Mouse (Mus musculus) neural tube, embryonic 12.5 days (tissue): Measurements from ENCODE around the gene Htr1d. TPM values are rescaled to one million over a fixed set of nuclear protein-coding genes. Genes with fewer than 3 reads are reported as not detected.
A peak's percentile ranks its signal among the peaks of the same experiment; 100 is the strongest.

ENCODE experiments used
- ATAC-seq: fragments of 200-750 bp; cut with Nextera tagmentation; 2 replicates; pipeline ENCODE4 v1.8.0; 2017; ENCODE audit warnings: low read depth, mild to moderate bottlenecking, moderate TSS enrichment, moderate library complexity; ENCODE audit not compliant: low FRiP score
- H3K27ac ChIP-seq: fragments of 300-500 bp; sonication (generic); 2 replicates; pipeline ENCODE4 v1.5.1; 2016
- H3K27me3 ChIP-seq: fragments of 300-500 bp; sonication (generic); replicated peaks from 2 replicates; pipeline ENCODE4 v1.6.1; 2016; ENCODE audit warnings: mild to moderate bottlenecking
- H3K36me3 ChIP-seq: fragments of 300-500 bp; sonication (generic); 2 replicates; pipeline ENCODE4 v1.6.1; 2016; ENCODE audit warnings: mild to moderate bottlenecking
- H3K4me1 ChIP-seq: fragments of 300-500 bp; sonication (generic); 2 replicates; pipeline ENCODE4 v1.6.1; 2016
- H3K4me2 ChIP-seq: fragments of 300-500 bp; sonication (generic); replicated peaks from 2 replicates; pipeline ENCODE4 v1.6.1; 2016; ENCODE audit warnings: mild to moderate bottlenecking
- H3K4me3 ChIP-seq: fragments of 300-500 bp; sonication (generic); 2 replicates; pipeline ENCODE4 v1.5.1; 2016
- H3K9ac ChIP-seq: fragments of 300-500 bp; sonication (generic); 2 replicates; pipeline ENCODE4 v1.6.1; 2016; ENCODE audit warnings: mild to moderate bottlenecking
- H3K9me3 ChIP-seq: fragments of 300-500 bp; sonication (generic); 2 replicates; pipeline ENCODE4 v1.6.1; 2016; ENCODE audit warnings: mild to moderate bottlenecking
- WGBS: fragments of 180-500 bp; shearing (Covaris S2); methylation state at CpG from one replicate; pipeline ENCODE4 v1.1.7; 2016; 5-methylcytosine and 5-hydroxymethylcytosine counted together
- polyA plus RNA-seq: library from polyadenylated mRNA; unstranded; fragments of >200 nt; fragmentation: Nextera tagmentation; extraction: Ambion mirVana; gene quantifications from 2 replicates; pipeline ENCODE4 v1.2.1, GENCODE M21; 2016

Gene Htr1d
- polyA plus RNA-seq, 1 experiment from 2014 or later = 0.58 TPM

DNA sequence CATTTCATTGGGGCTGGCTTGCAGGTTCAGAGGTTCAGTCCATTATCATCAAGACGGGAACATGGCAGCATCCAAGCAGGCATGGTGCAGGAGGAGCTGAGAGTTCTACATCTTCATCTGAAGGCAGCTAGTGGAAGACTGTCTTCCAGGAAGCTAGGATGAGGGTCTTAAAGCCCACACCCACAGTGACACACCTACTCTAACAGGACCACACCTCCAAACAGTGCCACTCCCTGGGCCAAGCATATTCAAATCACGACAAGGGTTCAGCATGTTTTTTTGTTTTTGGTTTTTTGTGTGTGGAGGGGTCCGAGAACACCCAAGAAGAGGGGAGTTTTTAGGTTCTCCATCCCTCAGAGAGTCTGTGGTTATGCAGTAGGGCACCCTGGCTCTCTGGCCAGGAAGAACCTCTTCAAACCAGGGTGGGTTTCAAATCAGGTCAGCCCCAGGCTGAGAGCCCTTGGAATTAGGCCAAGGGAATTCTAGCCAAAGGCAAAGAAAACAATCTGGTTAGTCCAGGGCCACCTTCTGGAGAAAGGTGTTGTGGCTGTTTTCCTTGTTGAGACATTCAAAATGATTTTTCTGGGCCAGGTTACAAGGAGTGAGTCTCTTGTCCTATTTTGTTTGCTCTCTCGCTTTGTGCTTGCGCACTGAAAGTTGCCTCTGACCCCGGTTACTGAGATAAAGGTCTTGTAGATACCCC, 33.3 kb downstream of the Htr1d start:
- ATAC-seq = no peak
- WGBS = 93% methylated on average over 6 of the region's 6 CpGs
- Histone ChIP-seq H3K9ac (no peak overlapping the region), H3K36me3 (no peaks in the 10 kb centered on the region), H3K4me2 (no peak overlapping the region), H3K4me1 (peaks cover 6% of the 10 kb centered on the region; the same call in 1 of the 2 replicates), H3K4me3 (no peak overlapping the region), H3K27ac (no peak overlapping the region), H3K9me3 (no peaks in the 10 kb centered on the region), H3K27me3 (peaks cover 4% of the 10 kb centered on the region; the same call in 1 of the 2 replicates)

DNA sequence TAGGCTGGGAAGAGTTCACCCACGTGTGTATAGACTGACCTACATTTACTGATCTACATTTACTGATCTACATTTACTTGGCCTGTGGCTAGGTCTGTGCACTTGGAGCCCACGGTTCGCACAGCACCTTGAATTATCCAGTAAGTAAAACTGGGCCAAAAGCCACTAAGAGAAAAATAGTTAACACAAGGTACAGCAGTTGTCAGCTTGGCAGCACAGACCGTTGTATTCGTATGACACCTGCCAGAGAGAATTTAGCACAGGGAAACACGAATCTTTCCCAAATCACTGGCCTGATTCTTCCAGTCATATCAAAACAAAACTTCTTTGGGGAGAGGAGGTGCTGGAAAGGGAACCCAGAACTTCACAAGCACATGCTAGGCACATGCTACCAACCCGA, 35.0 kb downstream of the Htr1d start:
- Histone ChIP-seq H3K9ac (no peak overlapping the region), H3K36me3 (no peaks in the 10 kb centered on the region), H3K27ac (no peak overlapping the region), H3K4me2 (no peak overlapping the region), H3K4me3 (no peak overlapping the region), H3K9me3 (no peaks in the 10 kb centered on the region), H3K4me1 (peaks cover 15% of the 10 kb centered on the region; the same call in 1 of the 2 replicates), H3K27me3 (peaks cover 12% of the 10 kb centered on the region)
- 80% methylated on average over 7 of the region's 7 CpGs for WGBS
- no peak for ATAC-seq

DNA sequence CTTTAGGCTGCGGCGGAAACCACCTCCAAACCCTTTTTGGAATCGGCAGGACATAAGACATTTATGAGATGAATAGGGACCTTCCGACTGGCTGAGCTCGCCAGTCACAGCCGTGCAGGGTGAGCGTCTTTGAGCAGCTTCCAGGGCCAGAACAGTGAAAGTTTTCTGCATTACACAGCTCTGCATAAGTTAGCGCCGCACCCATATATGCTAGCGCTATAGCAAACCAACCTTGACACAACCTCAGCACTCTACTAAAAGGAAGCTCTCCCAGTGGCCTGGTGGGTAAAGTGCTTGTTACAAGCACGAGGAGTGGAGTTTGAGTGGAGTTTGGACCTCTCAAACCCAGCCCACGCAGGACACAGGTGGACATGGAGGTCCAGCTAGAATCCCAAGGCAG, 35.9 kb downstream of the Htr1d start:
- H3K9me3 ChIP-seq = no peaks in the 10 kb centered on the region
- peaks cover 16% of the 10 kb centered on the region; the same call in 1 of the 2 replicates for H3K4me1 ChIP-seq
- ATAC-seq = no peak
- no peak overlapping the region for H3K4me2 ChIP-seq
- no peak overlapping the region for H3K4me3 ChIP-seq
- H3K27ac ChIP-seq = no peak overlapping the region
- H3K36me3 ChIP-seq = no peaks in the 10 kb centered on the region
- 85% methylated on average over 12 of the region's 12 CpGs for WGBS
- H3K9ac ChIP-seq = no peak overlapping the region
- peaks cover 21% of the 10 kb centered on the region for H3K27me3 ChIP-seq

DNA sequence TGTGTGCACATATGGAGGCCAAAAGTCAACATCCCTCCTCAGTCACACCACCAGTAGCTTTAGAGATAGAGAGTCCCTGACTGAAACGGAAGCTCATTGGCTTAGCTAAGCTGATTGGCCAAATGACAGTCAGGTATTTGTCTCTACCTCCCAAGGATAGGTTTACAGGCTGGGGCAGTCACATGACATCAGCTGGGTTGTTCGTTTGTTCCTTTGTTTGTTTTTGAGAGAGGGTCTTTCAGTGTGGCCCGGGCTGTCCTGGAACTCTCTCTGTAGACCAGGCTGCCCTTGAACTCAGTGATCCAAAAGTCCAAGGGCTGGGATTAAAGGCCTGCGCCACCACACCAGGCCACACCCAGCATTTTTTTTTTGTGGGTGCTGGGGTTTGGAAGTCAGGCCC, 37.9 kb downstream of the Htr1d start:
- H3K27me3 ChIP-seq = peaks cover 25% of the 10 kb centered on the region

GRCm38 (mm10) chr4:136461761-136462085, 38.4 kb downstream of the Htr1d start:
- H3K4me2 ChIP-seq = peak overlapping the region; percentile 98
- H3K9ac ChIP-seq = peak overlapping the region; percentile 74; the same call in 1 of the 2 replicates
- ATAC-seq = no peak
- H3K9me3 ChIP-seq = no peaks in the 10 kb centered on the region
- 12% methylated on average over 6 of the region's 6 CpGs for WGBS
- no peak overlapping the region for H3K27ac ChIP-seq
- H3K36me3 ChIP-seq = no peaks in the 10 kb centered on the region
- H3K4me3 ChIP-seq = peak overlapping the region; percentile 64
- peaks cover 25% of the 10 kb centered on the region for H3K27me3 ChIP-seq
- peaks cover 23% of the 10 kb centered on the region for H3K4me1 ChIP-seq

More for the DNA sequence above, 37.9 kb downstream of the Htr1d start:
- Histone ChIP-seq H3K9me3 (no peaks in the 10 kb centered on the region), H3K4me1 (peaks cover 20% of the 10 kb centered on the region), H3K9ac (no peak overlapping the region), H3K4me2 (no peak overlapping the region), H3K4me3 (no peak overlapping the region), H3K27ac (no peak overlapping the region), H3K36me3 (no peaks in the 10 kb centered on the region)
- no peak for ATAC-seq
- 25% methylated on average over 4 of the region's 4 CpGs for WGBS

DNA sequence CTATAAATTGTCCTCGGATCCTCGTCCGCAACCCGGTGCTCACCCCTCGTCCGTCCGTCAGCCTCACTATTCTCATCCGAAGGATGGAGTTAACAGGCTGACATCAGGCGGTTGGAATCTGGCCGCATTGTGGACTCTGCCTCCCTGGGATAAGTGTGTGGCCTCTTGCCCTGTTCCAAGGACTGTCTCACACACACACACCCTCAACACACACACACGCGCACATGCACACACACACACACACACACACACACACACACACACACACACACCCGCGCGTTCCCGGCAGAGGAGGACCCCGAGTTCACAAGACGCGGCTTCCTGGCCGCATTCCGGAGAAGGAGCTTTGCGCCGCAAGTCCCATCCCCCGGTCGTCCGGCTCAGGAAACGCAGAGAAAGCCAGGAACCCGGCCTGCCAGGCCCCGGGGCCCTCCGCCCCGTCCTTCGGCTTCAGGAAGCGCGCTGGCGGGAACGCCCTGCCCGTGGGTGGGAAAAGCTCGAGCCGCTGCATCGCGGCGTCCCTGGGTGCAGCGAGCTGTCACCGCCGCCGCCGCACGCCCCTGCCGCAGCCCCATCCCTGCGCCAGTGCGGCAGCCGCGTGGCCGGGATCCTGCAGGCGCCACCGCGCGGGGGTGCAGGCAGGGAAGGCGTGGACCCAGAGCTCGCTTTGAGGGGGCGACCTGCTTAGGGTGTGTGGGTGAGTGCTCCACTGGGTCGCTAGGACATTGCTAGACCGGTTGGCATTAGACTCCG, 38.9 kb downstream of the Htr1d start, which contains the start of gene 6030445D17Rik:
TSS of gene 6030445D17Rik (plus strand) at position 165 of the 753 bp plus-strand sequence.
- Histone ChIP-seq H3K9ac (peak within 1 kb of the TSS; percentile 74), H3K9me3 (no peaks in the 10 kb centered on the region), H3K4me3 (peak within 1 kb of the TSS; percentile 64), H3K4me2 (peak within 1 kb of the TSS; percentile 98), H3K27ac (no peak within 1 kb of the TSS), H3K36me3 (no peaks in the 10 kb centered on the region), H3K27me3 (peaks cover 25% of the 10 kb centered on the region), H3K4me1 (peaks cover 23% of the 10 kb centered on the region)
- peak; percentile 61; the same call in 1 of the 2 replicates for ATAC-seq
- under 1% methylated on average over 61 of the region's 64 CpGs for WGBS

GRCm38 (mm10) chr4:136462839-136463178, 39.5 kb downstream of the Htr1d start:
- under 1% methylated on average over 8 of the region's 8 CpGs for WGBS
- H3K9ac ChIP-seq = peak overlapping the region; percentile 74
- H3K4me1 ChIP-seq = peaks cover 23% of the 10 kb centered on the region
- no peaks in the 10 kb centered on the region for H3K9me3 ChIP-seq
- H3K4me3 ChIP-seq = peak overlapping the region; percentile 64
- peaks cover 25% of the 10 kb centered on the region for H3K27me3 ChIP-seq
- no peaks in the 10 kb centered on the region for H3K36me3 ChIP-seq
- peak overlapping the region; percentile 98 for H3K4me2 ChIP-seq
- no peak overlapping the region for H3K27ac ChIP-seq
- 0 out of 2 replicates have a peak, but pooled peaks have one; percentile 21 for ATAC-seq

GRCm38 (mm10) chr4:136463436-136463835, 40.1 kb downstream of the Htr1d start:
- no peak for ATAC-seq
- H3K4me3 ChIP-seq = no peak overlapping the region
- 13% methylated on average over 9 of the region's 9 CpGs for WGBS
- no peaks in the 10 kb centered on the region for H3K36me3 ChIP-seq
- H3K4me2 ChIP-seq = peak overlapping the region; percentile 98
- no peak overlapping the region for H3K27ac ChIP-seq
- H3K9ac ChIP-seq = no peak overlapping the region
- peaks cover 23% of the 10 kb centered on the region for H3K4me1 ChIP-seq
- H3K9me3 ChIP-seq = no peaks in the 10 kb centered on the region
- H3K27me3 ChIP-seq = peaks cover 25% of the 10 kb centered on the region

DNA sequence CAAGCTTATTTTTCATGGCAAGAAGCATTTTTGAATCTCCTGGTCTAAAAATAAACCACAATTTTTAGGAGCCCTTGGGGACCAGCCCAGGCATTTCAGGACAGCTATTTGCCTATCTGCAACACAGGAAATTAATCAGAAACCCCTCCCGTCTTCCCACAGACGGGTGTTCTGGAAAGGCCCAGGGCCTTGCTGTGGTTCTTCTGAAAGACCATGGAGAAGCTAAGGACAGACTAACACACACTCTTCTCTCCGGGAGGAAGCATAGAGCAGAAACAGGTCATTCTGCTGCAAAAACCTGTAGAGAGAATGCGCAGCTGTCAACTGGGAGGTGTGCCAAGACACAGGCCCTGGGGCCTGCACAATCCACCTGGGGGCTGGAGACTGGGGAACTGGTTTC, 42.9 kb downstream of the Htr1d start:
- Histone ChIP-seq H3K4me2 (no peak overlapping the region), H3K36me3 (no peaks in the 10 kb centered on the region), H3K4me3 (no peak overlapping the region), H3K27me3 (peaks cover 21% of the 10 kb centered on the region), H3K9ac (no peak overlapping the region), H3K9me3 (no peaks in the 10 kb centered on the region), H3K4me1 (peaks cover 30% of the 10 kb centered on the region), H3K27ac (no peak overlapping the region)
- 66% methylated on average over 4 of the region's 4 CpGs for WGBS
- no peak for ATAC-seq

DNA sequence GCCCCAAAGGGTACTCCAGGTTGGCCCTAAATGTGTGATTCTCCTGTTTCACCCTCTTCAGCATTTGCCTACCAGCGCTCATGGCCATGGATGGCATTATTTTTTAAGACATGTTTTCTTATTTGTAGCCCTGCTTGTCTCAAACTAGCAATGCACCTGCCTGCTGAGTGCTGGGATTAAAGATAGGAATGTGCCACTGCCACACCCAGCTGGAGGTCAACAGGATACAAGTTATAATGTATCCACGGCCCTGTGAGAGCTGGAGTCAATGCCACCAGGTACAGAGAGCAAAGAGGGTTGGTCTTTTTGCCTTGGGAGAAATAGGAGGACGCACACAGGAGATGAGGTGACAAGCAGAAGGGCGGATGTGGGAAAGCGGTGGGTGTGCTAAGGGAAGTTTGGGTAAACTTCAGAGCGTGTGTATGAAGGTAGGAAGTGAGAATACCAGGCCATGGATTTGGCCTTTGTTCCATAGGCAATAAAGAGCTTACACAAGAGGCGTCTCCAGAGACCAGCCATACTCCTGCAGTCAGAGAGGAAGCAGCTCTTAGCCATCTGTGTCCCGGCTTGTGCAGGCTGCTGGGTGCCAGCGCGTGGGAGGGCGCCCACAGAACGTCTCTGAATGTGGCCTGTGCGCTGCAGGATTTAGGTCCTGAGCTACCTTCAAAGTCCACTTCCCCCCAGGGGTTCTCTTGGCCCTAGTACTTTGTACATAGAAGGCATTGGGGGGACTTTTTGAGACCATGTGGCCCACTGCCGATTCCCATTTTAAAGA, 45.4 kb downstream of the Htr1d start:
- ATAC-seq = 0 out of 2 replicates have a peak, but pooled peaks have one; percentile 3
- WGBS = 71% methylated on average over 14 of the region's 14 CpGs
- H3K4me3 ChIP-seq = no peak overlapping the region
- H3K27me3 ChIP-seq = peaks cover 8% of the 10 kb centered on the region; the same call in 1 of the 2 replicates
- no peaks in the 10 kb centered on the region for H3K9me3 ChIP-seq
- no peak overlapping the region for H3K9ac ChIP-seq
- H3K4me1 ChIP-seq = peaks cover 27% of the 10 kb centered on the region
- H3K36me3 ChIP-seq = no peaks in the 10 kb centered on the region
- no peak overlapping the region for H3K27ac ChIP-seq
- H3K4me2 ChIP-seq = peak overlapping the region; percentile 74; the same call in 1 of the 2 replicates

GRCm38 (mm10) chr4:136469371-136469903, 46.1 kb downstream of the Htr1d start, which contains the start of gene Luzp1:
Gene Luzp1, plus strand, starts transcription at chr4:136469761.
- Histone ChIP-seq H3K27ac (peak within 1 kb of the TSS; percentile 94), H3K4me2 (peak within 1 kb of the TSS; percentile 74), H3K4me3 (peak within 1 kb of the TSS; percentile 93), H3K9ac (peak within 1 kb of the TSS; percentile 90), H3K4me1 (peaks cover 25% of the 10 kb centered on the region), H3K27me3 (0 out of 2 replicates have a peak, but pooled peaks cover 1% of the 10 kb centered on the region), H3K9me3 (no peaks in the 10 kb centered on the region), H3K36me3 (no peaks in the 10 kb centered on the region)
- 1% methylated on average over 36 of the region's 36 CpGs for WGBS
- peak; percentile 91 for ATAC-seq
